Mouse (Mus musculus): Measurements from ENCODE around the gene Kcmf1.

DNA sequence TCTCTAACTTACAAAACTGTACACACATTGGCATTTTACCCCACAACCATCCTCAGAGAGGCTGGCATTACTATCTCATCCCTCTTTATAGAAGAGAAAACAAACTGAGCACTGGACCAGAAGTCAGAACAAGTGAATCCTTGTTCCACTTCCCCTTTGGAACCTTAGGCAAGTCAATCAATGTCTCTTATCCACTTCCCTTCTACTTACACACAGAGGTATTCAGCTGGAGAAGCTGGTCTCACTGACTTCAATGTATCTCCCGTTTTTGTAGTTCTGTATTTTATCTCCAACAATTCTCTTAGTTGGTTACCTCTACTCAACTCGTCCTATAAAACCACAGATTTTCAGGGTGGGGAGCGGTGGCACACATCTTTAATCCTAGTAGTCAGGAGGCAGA lies 15.0 kb downstream of the Kcmf1 start:
- no peak for TF ChIP-seq CTCF (IDR thresholded peaks at IDR 0.05; ENCODE audit: borderline replicate concordance, insufficient read depth, low read length)
- TF ChIP-seq POLR2A (IDR thresholded peaks at IDR 0.05; ENCODE audit: low read depth, low read length), result no peak

Measured in embryonic fibroblast, embryonic 13.5 days (primary cell).